Mouse (Mus musculus) G1E (cell line): ENCODE results near the gene Olfr221.

ENCODE experiments used
- CTCF ChIP-seq: IDR thresholded peaks from 2 replicates; pipeline ENCODE4 v1.5.1; 2012; ENCODE audit warnings: low read depth, low read length, inconsistent platforms, mixed read lengths
- GATA1 ChIP-seq: IDR thresholded peaks from 2 replicates; pipeline ENCODE4 v1.6.1; 2012; ENCODE audit warnings: borderline replicate concordance, low read length, inconsistent platforms, mixed read lengths
- GATA2 ChIP-seq: IDR thresholded peaks from 2 replicates; pipeline ENCODE4 v1.6.1; 2012; ENCODE audit warnings: low read depth, low read length, inconsistent platforms, borderline replicate concordance
- POLR2AphosphoS5 ChIP-seq: IDR thresholded peaks from 2 replicates; pipeline ENCODE4 v1.6.1; 2012; ENCODE audit warnings: low read depth, low read length, inconsistent platforms; ENCODE audit not compliant: insufficient replicate concordance

DNA sequence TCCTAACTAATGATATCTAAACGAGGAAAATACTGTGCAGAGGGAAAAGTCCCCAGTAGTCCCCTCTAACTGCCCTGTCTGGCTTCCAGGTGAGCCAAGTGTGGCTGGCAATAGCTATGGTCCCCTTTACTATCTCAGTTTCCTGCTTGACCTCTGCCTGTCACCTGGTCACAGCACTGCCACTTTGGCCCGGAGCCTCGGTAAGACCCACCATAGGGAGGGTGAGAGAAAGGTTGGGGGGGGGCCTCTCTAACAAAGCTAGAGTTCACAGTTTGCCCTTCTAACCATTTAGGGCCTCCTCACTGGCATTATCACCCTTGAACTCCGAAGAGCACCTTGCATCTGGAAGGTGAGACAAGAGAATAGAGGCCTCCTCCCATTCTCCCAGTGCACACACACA, 24.6 kb downstream of the Olfr221 start:
- TF ChIP-seq CTCF (no peak), POLR2AphosphoS5 (no peak), GATA2 (no peak), GATA1 (no peak)
